Mouse (Mus musculus): ENCODE measurements around the gene Gm49354. TPM values are rescaled to one million over a fixed set of nuclear protein-coding genes. Genes with fewer than 3 reads are reported as not detected.
A peak's percentile ranks its signal among the peaks of the same experiment; 100 is the strongest.
"Not testable (repeated sequence)": the region's sequence is repeated elsewhere in the genome, so short reads cannot be mapped to it uniquely, and the experiment has no call there.

The Gm49354 gene
- polyA plus RNA-seq, 1 experiment = 26.4 TPM

DNA sequence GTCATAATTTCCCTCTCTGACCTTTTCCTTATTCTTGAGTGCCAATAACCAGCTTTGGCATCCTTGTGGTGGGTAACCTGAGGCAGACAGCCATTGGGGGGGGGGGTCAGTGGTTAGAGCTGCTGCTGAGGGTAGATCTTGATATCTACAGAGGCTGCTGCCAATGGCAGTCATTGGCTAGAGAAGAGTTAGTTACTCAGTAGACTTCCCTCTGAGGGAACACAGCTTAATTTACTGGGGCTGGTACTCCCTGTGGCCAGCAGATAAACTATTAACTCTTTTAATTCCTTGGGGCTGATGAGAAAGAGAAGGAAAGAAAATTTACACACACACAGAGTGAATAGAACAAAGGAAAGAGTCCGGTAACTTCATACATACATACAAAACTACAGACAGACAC lies 62.6 kb downstream of the Gm49354 start:
- Histone ChIP-seq H3K9me3 (peaks cover 18% of the 10 kb centered on the region), H3K27me3 (replicated peaks) (peaks cover 65% of the 10 kb centered on the region), H3K36me3 (replicated peaks; ENCODE audit: low read length) (no peaks in the 10 kb centered on the region), H3K4me1 (peaks cover 27% of the 10 kb centered on the region), H3K4me3 (replicated peaks) (no peak overlapping the region)
- TF ChIP-seq GATA1 (IDR thresholded peaks at IDR 0.05; ENCODE audit: borderline replicate concordance, low read length) (no peak), FLI1 (IDR thresholded peaks at IDR 0.05; ENCODE audit: low read length) (no peak)

DNA sequence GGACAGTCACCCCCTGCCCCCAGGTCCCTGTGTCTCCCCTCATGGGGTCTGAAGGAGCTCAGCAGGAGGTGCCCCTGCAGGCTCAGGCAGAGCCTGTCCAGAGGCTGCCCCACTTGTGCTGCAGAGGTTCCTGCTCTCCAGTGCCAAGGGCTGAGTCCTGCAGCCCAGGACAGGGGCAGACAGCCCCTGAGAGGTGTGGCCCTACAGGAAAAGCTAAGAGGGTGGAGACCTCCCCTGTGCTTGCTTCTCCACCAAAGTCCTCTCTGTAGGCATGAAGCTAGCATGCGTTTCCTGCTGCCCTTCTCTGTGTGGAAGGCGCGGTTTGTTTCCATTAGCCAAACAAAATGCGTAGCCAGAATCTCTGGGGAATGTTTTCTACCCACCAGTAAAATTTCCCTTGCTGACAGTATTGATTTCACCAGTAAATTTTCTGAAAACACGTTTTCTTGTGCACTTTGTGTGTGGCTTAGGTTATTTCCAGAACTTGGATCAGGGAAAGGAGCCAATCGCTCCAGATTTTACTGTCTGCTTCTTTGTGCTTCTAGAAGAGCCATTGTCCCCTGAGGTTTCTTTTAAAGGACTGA lies 63.1 kb downstream of the Gm49354 start:
- peaks cover 65% of the 10 kb centered on the region for H3K27me3 ChIP-seq (replicated peaks)
- H3K4me1 ChIP-seq = peaks cover 22% of the 10 kb centered on the region
- H3K9me3 ChIP-seq = peaks cover 18% of the 10 kb centered on the region
- H3K36me3 ChIP-seq (replicated peaks; ENCODE audit: low read length); H3K4me3 ChIP-seq (replicated peaks): not testable (repeated sequence)

- Histone ChIP-seq H3K4me3 (replicated peaks) (no peak overlapping the region), H3K27me3 (replicated peaks) (peaks cover 72% of the 10 kb centered on the region), H3K36me3 (replicated peaks; ENCODE audit: low read length) (no peaks in the 10 kb centered on the region), H3K4me1 (peaks cover 7% of the 10 kb centered on the region; the same call in 1 of the 2 replicates), H3K9me3 (no peaks in the 10 kb centered on the region)
- TF ChIP-seq GATA1 (IDR thresholded peaks at IDR 0.05; ENCODE audit: borderline replicate concordance, low read length) = no peak
- TF ChIP-seq FLI1 (IDR thresholded peaks at IDR 0.05; ENCODE audit: low read length) = no peak
These were observed 68.3 kb downstream of the Gm49354 start for GRCm38 (mm10) chr13:59713710-59714109.

GRCm38 (mm10) chr13:59711984-59712383 lies 70.1 kb downstream of the Gm49354 start, which contains the start of gene Spata31d1b:
Gene Spata31d1b, plus strand, starts transcription at chr13:59712284.
- not testable (repeated sequence) for H3K4me1 ChIP-seq; H3K4me3 ChIP-seq (replicated peaks); H3K36me3 ChIP-seq (replicated peaks; ENCODE audit: low read length); H3K9me3 ChIP-seq
- H3K27me3 ChIP-seq (replicated peaks) = peaks cover 73% of the 10 kb centered on the region

DNA sequence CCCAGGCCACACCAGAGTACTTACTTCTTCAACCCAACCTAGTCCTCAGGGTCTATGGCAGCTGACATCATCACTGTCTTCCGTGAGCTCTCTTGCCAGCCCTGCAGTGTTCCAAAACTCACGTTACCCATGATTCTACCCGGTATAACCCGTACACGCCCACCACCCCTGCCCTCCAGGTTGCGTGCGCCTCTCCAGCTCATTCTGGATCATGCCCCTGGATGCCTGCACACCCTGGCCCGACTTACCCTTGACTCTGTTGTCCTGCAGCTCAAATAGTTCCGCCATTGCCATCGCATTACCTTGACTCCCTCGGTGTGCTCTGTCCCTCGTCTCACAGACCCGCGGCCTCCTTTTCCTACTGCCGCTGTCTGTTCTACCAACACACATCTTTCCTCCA lies 71.8 kb downstream of the Gm49354 start, which contains the start of gene Spata31d1a:
Spata31d1a (minus strand) TSS at position 101 of the 400 bp plus-strand sequence.
- H3K27me3 ChIP-seq (replicated peaks) = peaks cover 65% of the 10 kb centered on the region
- H3K36me3 ChIP-seq (replicated peaks; ENCODE audit: low read length) = no peaks in the 10 kb centered on the region
- H3K4me1 ChIP-seq = peaks cover 2% of the 10 kb centered on the region; the same call in 1 of the 2 replicates
- H3K4me3 ChIP-seq (replicated peaks) = peak within 1 kb of the TSS; percentile 38
- TF ChIP-seq GATA1 (IDR thresholded peaks at IDR 0.05; ENCODE audit: borderline replicate concordance, low read length) = no peak
- no peak for TF ChIP-seq FLI1 (IDR thresholded peaks at IDR 0.05; ENCODE audit: low read length)
- H3K9me3 ChIP-seq = 0 out of 2 replicates have a peak, but pooled peaks cover 3% of the 10 kb centered on the region

Other genes with a start within 250 kb of the Gm49354 start
- gene Agtpbp1, start 197.0 kb downstream of the Gm49354 start, polyA plus RNA-seq (2012; ENCODE audit: insufficient read depth, low replicate concordance) = 0.53 TPM in 1 of 2 replicates, not detected in the other
- gene Naa35, start 197.0 kb downstream of the Gm49354 start, polyA plus RNA-seq (2012; ENCODE audit: insufficient read depth, low replicate concordance) = 4.9 and 10.7 TPM in 2 replicates
- gene Golm1, start 106.4 kb downstream of the Gm49354 start, polyA plus RNA-seq (2012; ENCODE audit: insufficient read depth, low replicate concordance) = 1.9 and 3.4 TPM in 2 replicates
- gene 4921517D22Rik, start 88.1 kb downstream of the Gm49354 start, polyA plus RNA-seq (2012; ENCODE audit: insufficient read depth, low replicate concordance) = not detected in 2 replicates
- gene Spata31d1a, start 71.9 kb downstream of the Gm49354 start, polyA plus RNA-seq (2012; ENCODE audit: insufficient read depth, low replicate concordance) = not detected in 2 replicates
- gene Spata31d1b, start 70.0 kb downstream of the Gm49354 start, polyA plus RNA-seq (2012; ENCODE audit: insufficient read depth, low replicate concordance) = not detected in 2 replicates
- 0.04 TPM in 1 of 2 replicates, not detected in the other for gene Spata31d1d, start 50.5 kb downstream of the Gm49354 start, polyA plus RNA-seq (2012; ENCODE audit: insufficient read depth, low replicate concordance)
- not detected in 2 replicates for gene 1700014D04Rik, start 35.5 kb downstream of the Gm49354 start, polyA plus RNA-seq (2012; ENCODE audit: insufficient read depth, low replicate concordance)
- 58.1 and 113 TPM in 2 replicates for gene Isca1, start 12.4 kb downstream of the Gm49354 start, polyA plus RNA-seq (2012; ENCODE audit: insufficient read depth, low replicate concordance)
- gene Tut7, start 40.9 kb upstream of the Gm49354 start, polyA plus RNA-seq (2012; ENCODE audit: insufficient read depth, low replicate concordance) = 4.3 and 11.4 TPM in 2 replicates